Mouse (Mus musculus): ENCODE data around the gene Nlrx1.

Gene Nlrx1

GRCm38 (mm10) chr9:44236601-44237000, 31.8 kb downstream of the Nlrx1 start:
- DNase-seq (ENCODE audit: low spot score in 2 of 2): no peak

GRCm38 (mm10) chr9:44234479-44235427, 33.6 kb downstream of the Nlrx1 start:
- peak; percentile 54 to 61 for DNase-seq (ENCODE audit: low spot score in 2 of 2)

- DNase-seq (ENCODE audit: low spot score in 2 of 2): peak; percentile 96 to 99
These were observed 34.5 kb downstream of the Nlrx1 start, which contains the start of gene Cbl for GRCm38 (mm10) chr9:44233802-44234478. Cbl (minus strand) TSS chr9:44234049.

DNA sequence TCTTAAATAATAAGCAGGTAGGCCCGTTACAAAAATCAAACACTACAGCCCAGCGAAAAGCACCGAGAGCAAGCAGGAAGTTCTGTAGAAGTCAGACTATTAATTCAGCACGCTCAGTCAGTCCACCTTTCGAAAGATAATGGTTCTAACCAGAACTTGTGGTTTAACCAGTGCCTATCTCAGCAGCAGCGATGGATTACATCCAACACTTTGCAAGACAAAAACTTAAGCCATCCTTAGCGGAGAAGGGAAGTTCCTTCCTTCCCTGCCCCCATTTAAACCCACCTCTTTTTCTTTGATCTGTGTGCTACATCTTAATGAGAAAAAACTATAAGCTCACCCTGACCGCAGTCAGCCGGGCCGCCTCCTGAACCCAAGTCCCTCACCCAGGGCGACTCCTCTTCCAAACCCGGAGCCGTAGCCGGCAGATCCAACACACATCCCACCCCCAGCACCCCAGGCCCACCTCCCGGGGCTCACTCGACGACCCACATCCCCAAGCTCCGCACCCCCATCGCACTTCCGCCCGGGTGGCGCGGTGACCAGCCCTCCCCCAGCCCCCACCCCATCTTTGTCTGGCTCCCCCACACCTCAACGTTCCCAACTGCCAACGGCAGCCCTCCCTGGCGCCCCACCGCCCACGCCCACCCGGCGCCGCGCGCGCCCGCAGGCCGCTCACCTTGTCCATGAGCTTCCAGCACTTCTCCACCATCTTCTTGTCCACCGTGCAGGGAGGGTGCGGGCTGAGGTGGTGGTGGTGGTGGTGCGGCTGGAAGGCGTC, 35.2 kb downstream of the Nlrx1 start:
- peak in 1 of 2 experiments; percentile 27 for DNase-seq (ENCODE audit: low spot score in 2 of 2)

DNA sequence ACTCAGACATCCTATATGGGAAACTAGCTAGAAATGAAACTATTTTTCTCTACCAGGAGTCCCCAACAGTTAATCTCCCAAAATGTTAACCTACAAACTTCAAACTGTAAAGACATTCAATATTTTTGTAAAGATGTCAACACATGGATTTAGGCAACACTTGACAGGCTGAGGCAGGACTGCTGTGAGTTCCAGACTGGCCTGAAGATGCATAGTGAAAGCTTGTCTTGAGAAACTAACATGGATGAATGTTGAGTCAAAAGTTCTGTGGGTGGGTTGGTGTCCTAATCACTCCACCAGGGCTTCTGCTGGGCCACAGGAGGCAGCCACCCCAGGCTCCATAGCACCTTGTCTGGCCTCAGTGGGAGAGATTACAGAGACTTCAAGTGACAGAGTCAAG, 36.8 kb downstream of the Nlrx1 start:
- no peak for DNase-seq (ENCODE audit: low spot score in 2 of 2)

- DNase-seq (ENCODE audit: low spot score in 2 of 2): no peak
These were observed 42.4 kb downstream of the Nlrx1 start for GRCm38 (mm10) chr9:44225993-44226392.

- DNase-seq (ENCODE audit: low spot score in 2 of 2): no peak
These were observed 54.9 kb downstream of the Nlrx1 start for GRCm38 (mm10) chr9:44213538-44213937.

- no peak for DNase-seq (ENCODE audit: low spot score in 2 of 2)
These were observed 56.0 kb downstream of the Nlrx1 start for GRCm38 (mm10) chr9:44212406-44212805.

GRCm38 (mm10) chr9:44209416-44209815, 59.0 kb downstream of the Nlrx1 start:
- DNase-seq (ENCODE audit: low spot score in 2 of 2): no peak

- no peak for DNase-seq (ENCODE audit: low spot score in 2 of 2)
These were observed 60.6 kb downstream of the Nlrx1 start for GRCm38 (mm10) chr9:44207840-44208239.
